Mouse (Mus musculus): ENCODE measurements around the gene Pusl1.

Pusl1 gene

DNA sequence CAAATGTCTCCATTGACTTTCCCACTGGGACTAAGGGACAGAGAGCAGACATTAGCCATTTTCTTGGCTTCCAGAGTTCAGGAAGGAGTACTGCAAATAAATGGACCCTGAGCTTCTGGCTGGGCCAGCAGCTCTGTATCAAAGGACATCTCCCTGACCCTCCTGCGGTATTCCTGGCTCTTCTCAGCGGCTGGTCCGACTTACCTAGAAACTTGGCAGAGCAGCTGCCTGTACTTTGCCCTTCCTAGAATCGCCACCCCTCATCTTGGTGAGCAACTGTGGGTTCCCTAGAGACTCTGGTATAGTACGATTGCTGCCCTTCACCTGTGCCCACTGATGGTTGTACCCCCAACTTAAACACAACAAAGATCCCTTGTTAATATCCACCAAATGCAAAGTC is 48.4 kb downstream of the Pusl1 start:
- no peak for DNase-seq (ENCODE audit: extremely low spot score)

DNA sequence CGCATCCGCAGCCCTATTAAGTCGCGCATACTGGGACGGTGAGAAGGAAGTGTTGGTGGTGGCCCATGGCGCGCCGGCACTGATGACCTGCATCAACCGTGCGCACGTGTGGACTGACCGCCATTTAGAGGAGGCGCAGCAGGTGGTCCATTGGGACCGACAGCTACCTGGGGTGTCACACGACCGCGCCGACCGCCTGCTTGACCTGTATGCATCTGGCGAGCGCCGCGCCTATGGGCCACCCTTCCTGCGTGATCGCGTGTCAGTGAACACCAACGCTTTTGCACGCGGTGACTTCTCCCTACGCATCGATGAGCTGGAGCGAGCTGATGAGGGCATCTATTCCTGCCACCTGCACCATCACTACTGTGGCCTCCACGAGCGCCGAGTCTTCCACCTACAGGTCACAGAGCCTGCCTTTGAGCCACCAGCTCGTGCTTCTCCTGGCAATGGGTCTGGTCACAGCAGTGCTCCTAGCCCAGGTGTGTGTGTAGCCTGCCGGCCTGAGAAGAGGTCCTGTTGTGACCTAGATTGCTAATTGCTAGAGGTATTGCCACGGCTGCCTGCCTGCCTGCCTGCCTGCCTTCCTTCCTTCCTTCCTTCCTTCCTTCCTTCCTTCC is 49.8 kb downstream of the Pusl1 start:
- DNase-seq (ENCODE audit: extremely low spot score): no peak

- DNase-seq (ENCODE audit: extremely low spot score): peak; percentile 69
Measured at GRCm38 (mm10) chr4:155841003-155841454, 50.6 kb downstream of the Pusl1 start.

DNA sequence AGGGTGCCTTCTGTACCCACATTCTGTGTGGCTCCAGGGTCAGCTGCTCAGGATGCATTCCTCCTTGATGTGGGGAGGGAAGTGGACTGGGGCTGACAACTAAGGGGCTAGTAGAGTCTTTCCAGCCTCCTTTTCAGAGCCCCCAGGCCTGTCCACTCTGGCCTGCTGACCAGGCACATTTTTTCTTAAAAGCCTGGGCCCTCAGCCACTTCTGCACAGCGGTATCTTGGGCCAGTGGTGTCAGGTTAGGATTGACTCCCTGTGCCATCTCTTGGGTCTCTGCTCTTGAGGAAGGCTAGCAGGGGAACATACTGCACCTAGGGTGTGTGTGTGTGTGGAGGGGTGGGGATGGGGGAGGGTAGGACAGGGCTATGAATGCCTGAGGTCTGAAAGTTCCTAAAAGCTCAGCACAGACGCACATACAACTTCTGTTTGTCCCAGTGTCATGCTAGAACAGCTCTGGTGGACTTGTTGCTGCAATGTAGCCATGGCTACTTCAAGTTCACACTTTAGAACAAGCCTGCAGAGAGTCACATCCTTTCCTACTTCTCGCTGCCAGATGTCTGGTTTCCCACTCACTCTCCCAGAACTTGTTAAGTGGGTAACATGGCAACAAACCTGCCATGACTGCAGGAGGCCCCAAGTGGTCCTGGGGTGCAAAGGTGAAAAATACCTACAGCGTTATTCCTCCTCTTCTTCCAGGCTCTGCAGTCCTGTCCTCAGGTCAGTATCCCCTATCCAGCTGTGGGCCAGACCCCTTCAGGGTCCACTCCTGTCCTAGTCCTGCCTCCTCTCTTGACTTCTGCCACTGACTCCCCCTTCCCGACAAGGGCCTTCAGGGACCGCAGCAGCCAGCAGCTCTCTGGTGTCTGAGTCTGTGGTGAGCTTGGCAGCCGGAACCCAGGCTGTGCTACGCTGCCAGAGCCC is 51.2 kb downstream of the Pusl1 start:
- no peak for DNase-seq (ENCODE audit: extremely low spot score)

- DNase-seq (ENCODE audit: extremely low spot score): peak; percentile 91
Measured at GRCm38 (mm10) chr4:155839483-155839910, 52.1 kb downstream of the Pusl1 start, which contains the start of gene Mxra8. Mxra8 (plus strand) TSS chr4:155839680.

GRCm38 (mm10) chr4:155838187-155839153 is 53.1 kb downstream of the Pusl1 start:
- no peak for DNase-seq (ENCODE audit: extremely low spot score)
